Mouse (Mus musculus): ENCODE results near the gene Rap1gap2. TPM values are rescaled to one million over a fixed set of nuclear protein-coding genes. Genes with fewer than 3 reads are reported as not detected.

The Rap1gap2 gene
- polyA plus RNA-seq, 1 experiment from 2014 or later, result 3.8 TPM

GRCm38 (mm10) chr11:74520201-74520600, 90.5 kb downstream of the Rap1gap2 start:
- no peak for ATAC-seq (replicated peaks; ENCODE audit: insufficient number of reproducible peaks, insufficient read depth, low FRiP score, low read depth)
- no peak overlapping the region for H3K27ac ChIP-seq

GRCm38 (mm10) chr11:74516112-74516511, 94.6 kb downstream of the Rap1gap2 start:
- ATAC-seq (replicated peaks; ENCODE audit: insufficient number of reproducible peaks, insufficient read depth, low FRiP score, low read depth), result no peak
- no peak overlapping the region for H3K9ac ChIP-seq
- no peaks in the 10 kb centered on the region for H3K9me3 ChIP-seq (replicated peaks)
- 81% methylated on average over 5 of the region's 5 CpGs for WGBS
- no peak overlapping the region for H3K27ac ChIP-seq
- H3K4me1 ChIP-seq (replicated peaks), result peaks cover 21% of the 10 kb centered on the region
- H3K4me2 ChIP-seq, result no peak overlapping the region
- H3K27me3 ChIP-seq, result 0 out of 2 replicates have a peak, but pooled peaks cover 5% of the 10 kb centered on the region
- no peaks in the 10 kb centered on the region for H3K36me3 ChIP-seq
- no peak overlapping the region for H3K4me3 ChIP-seq

More at GRCm38 (mm10) chr11:74520201-74520600, 90.5 kb downstream of the Rap1gap2 start:
- Histone ChIP-seq H3K36me3 (no peaks in the 10 kb centered on the region), H3K9me3 (replicated peaks) (no peaks in the 10 kb centered on the region), H3K9ac (no peak overlapping the region), H3K4me2 (no peak overlapping the region), H3K4me3 (no peak overlapping the region), H3K27me3 (peaks cover 17% of the 10 kb centered on the region), H3K4me1 (replicated peaks) (peaks cover 30% of the 10 kb centered on the region)
- WGBS, result 72% methylated on average over 3 of the region's 3 CpGs

- H3K4me3 ChIP-seq, result no peak overlapping the region
- peaks cover 21% of the 10 kb centered on the region for H3K4me1 ChIP-seq (replicated peaks)
- WGBS, result 18% methylated on average over 3 of the region's 3 CpGs
- H3K27ac ChIP-seq, result peak overlapping the region; percentile 55
- H3K36me3 ChIP-seq, result no peaks in the 10 kb centered on the region
- H3K4me2 ChIP-seq, result peak overlapping the region; percentile 20; the same call in 1 of the 2 replicates
- ATAC-seq (replicated peaks; ENCODE audit: insufficient number of reproducible peaks, insufficient read depth, low FRiP score, low read depth), result no peak; the same call in 1 of the 2 replicates
- H3K9ac ChIP-seq, result no peak overlapping the region
- no peaks in the 10 kb centered on the region for H3K9me3 ChIP-seq (replicated peaks)
- no peaks in the 10 kb centered on the region for H3K27me3 ChIP-seq
Observed at GRCm38 (mm10) chr11:74515046-74515445, 95.7 kb downstream of the Rap1gap2 start.

- H3K4me3 ChIP-seq, result no peak overlapping the region
- H3K9me3 ChIP-seq (replicated peaks), result no peaks in the 10 kb centered on the region
- ATAC-seq (replicated peaks; ENCODE audit: insufficient number of reproducible peaks, insufficient read depth, low FRiP score, low read depth), result no peak
- H3K9ac ChIP-seq, result no peak overlapping the region
- peaks cover 20% of the 10 kb centered on the region for H3K4me1 ChIP-seq (replicated peaks)
- 85% methylated on average over 10 of the region's 10 CpGs for WGBS
- no peak overlapping the region for H3K27ac ChIP-seq
- no peaks in the 10 kb centered on the region for H3K36me3 ChIP-seq
- no peak overlapping the region for H3K4me2 ChIP-seq
- no peaks in the 10 kb centered on the region for H3K27me3 ChIP-seq
Observed at GRCm38 (mm10) chr11:74512595-74512994, 98.1 kb downstream of the Rap1gap2 start.

- Histone ChIP-seq H3K9ac (no peak overlapping the region), H3K4me3 (no peak overlapping the region), H3K4me2 (no peak overlapping the region), H3K9me3 (replicated peaks) (no peaks in the 10 kb centered on the region), H3K4me1 (replicated peaks) (no peaks in the 10 kb centered on the region), H3K27me3 (no peaks in the 10 kb centered on the region), H3K36me3 (no peaks in the 10 kb centered on the region), H3K27ac (no peak overlapping the region)
- 79% methylated on average over 6 of the region's 6 CpGs for WGBS
- no peak for ATAC-seq (replicated peaks; ENCODE audit: insufficient number of reproducible peaks, insufficient read depth, low FRiP score, low read depth)
Observed at GRCm38 (mm10) chr11:74506275-74506674, 104.4 kb downstream of the Rap1gap2 start.

GRCm38 (mm10) chr11:74502485-74502884, 108.2 kb downstream of the Rap1gap2 start:
- no peak overlapping the region for H3K4me2 ChIP-seq
- H3K27me3 ChIP-seq, result no peaks in the 10 kb centered on the region
- H3K4me1 ChIP-seq (replicated peaks), result peaks cover 15% of the 10 kb centered on the region
- H3K36me3 ChIP-seq, result no peaks in the 10 kb centered on the region
- no peak overlapping the region for H3K9ac ChIP-seq
- no peak for ATAC-seq (replicated peaks; ENCODE audit: insufficient number of reproducible peaks, insufficient read depth, low FRiP score, low read depth)
- no peaks in the 10 kb centered on the region for H3K9me3 ChIP-seq (replicated peaks)
- WGBS, result 85% methylated on average over 8 of the region's 8 CpGs
- H3K4me3 ChIP-seq, result no peak overlapping the region
- no peak overlapping the region for H3K27ac ChIP-seq

GRCm38 (mm10) chr11:74501989-74502388, 108.7 kb downstream of the Rap1gap2 start:
- no peak overlapping the region for H3K4me2 ChIP-seq
- H3K27me3 ChIP-seq, result no peaks in the 10 kb centered on the region
- peaks cover 15% of the 10 kb centered on the region for H3K4me1 ChIP-seq (replicated peaks)
- no peak for ATAC-seq (replicated peaks; ENCODE audit: insufficient number of reproducible peaks, insufficient read depth, low FRiP score, low read depth)
- H3K36me3 ChIP-seq, result no peaks in the 10 kb centered on the region
- H3K27ac ChIP-seq, result no peak overlapping the region
- no peak overlapping the region for H3K4me3 ChIP-seq
- H3K9ac ChIP-seq, result no peak overlapping the region
- H3K9me3 ChIP-seq (replicated peaks), result no peaks in the 10 kb centered on the region

GRCm38 (mm10) chr11:74501061-74501460, 109.7 kb downstream of the Rap1gap2 start:
- 53% methylated on average over 3 of the region's 3 CpGs for WGBS
- Histone ChIP-seq H3K4me2 (no peak overlapping the region), H3K9ac (no peak overlapping the region), H3K27me3 (no peaks in the 10 kb centered on the region), H3K4me1 (replicated peaks) (peaks cover 15% of the 10 kb centered on the region), H3K9me3 (replicated peaks) (no peaks in the 10 kb centered on the region), H3K36me3 (no peaks in the 10 kb centered on the region), H3K27ac (no peak overlapping the region), H3K4me3 (no peak overlapping the region)
- ATAC-seq (replicated peaks; ENCODE audit: insufficient number of reproducible peaks, insufficient read depth, low FRiP score, low read depth), result no peak

GRCm38 (mm10) chr11:74499521-74500099, 111.1 kb downstream of the Rap1gap2 start:
- WGBS, result 43% methylated on average over 8 of the region's 8 CpGs
- H3K27me3 ChIP-seq, result no peaks in the 10 kb centered on the region
- no peaks in the 10 kb centered on the region for H3K36me3 ChIP-seq
- H3K4me3 ChIP-seq, result no peak overlapping the region
- no peak overlapping the region for H3K4me2 ChIP-seq
- 0 out of 2 replicates have a peak overlapping the region, but pooled peaks have one; percentile 3 for H3K27ac ChIP-seq
- H3K4me1 ChIP-seq (replicated peaks), result peaks cover 15% of the 10 kb centered on the region
- no peak overlapping the region for H3K9ac ChIP-seq
- peak; percentile 39; the same call in 1 of the 2 replicates for ATAC-seq (replicated peaks; ENCODE audit: insufficient number of reproducible peaks, insufficient read depth, low FRiP score, low read depth)
- H3K9me3 ChIP-seq (replicated peaks), result no peaks in the 10 kb centered on the region

GRCm38 (mm10) chr11:74499058-74499457, 111.7 kb downstream of the Rap1gap2 start:
- 0 out of 2 replicates have a peak overlapping the region, but pooled peaks have one; percentile 3 for H3K27ac ChIP-seq
- 42% methylated on average over 3 of the region's 3 CpGs for WGBS
- H3K4me2 ChIP-seq, result no peak overlapping the region
- H3K9ac ChIP-seq, result no peak overlapping the region
- H3K4me1 ChIP-seq (replicated peaks), result peaks cover 18% of the 10 kb centered on the region
- H3K27me3 ChIP-seq, result no peaks in the 10 kb centered on the region
- no peaks in the 10 kb centered on the region for H3K36me3 ChIP-seq
- H3K9me3 ChIP-seq (replicated peaks), result no peaks in the 10 kb centered on the region
- ATAC-seq (replicated peaks; ENCODE audit: insufficient number of reproducible peaks, insufficient read depth, low FRiP score, low read depth), result no peak
- H3K4me3 ChIP-seq, result no peak overlapping the region

GRCm38 (mm10) chr11:74496581-74496980, 114.1 kb downstream of the Rap1gap2 start:
- H3K27me3 ChIP-seq, result no peaks in the 10 kb centered on the region
- no peaks in the 10 kb centered on the region for H3K36me3 ChIP-seq
- H3K4me1 ChIP-seq (replicated peaks), result peaks cover 30% of the 10 kb centered on the region
- no peak overlapping the region for H3K4me3 ChIP-seq
- 90% methylated on average over 3 of the region's 3 CpGs for WGBS
- no peak for ATAC-seq (replicated peaks; ENCODE audit: insufficient number of reproducible peaks, insufficient read depth, low FRiP score, low read depth)
- no peak overlapping the region for H3K9ac ChIP-seq
- no peak overlapping the region for H3K4me2 ChIP-seq
- H3K9me3 ChIP-seq (replicated peaks), result no peaks in the 10 kb centered on the region
- no peak overlapping the region for H3K27ac ChIP-seq

GRCm38 (mm10) chr11:74493936-74494335, 116.8 kb downstream of the Rap1gap2 start:
- no peak overlapping the region for H3K27ac ChIP-seq
- no peaks in the 10 kb centered on the region for H3K36me3 ChIP-seq
- peak; percentile 38; the same call in 1 of the 2 replicates for ATAC-seq (replicated peaks; ENCODE audit: insufficient number of reproducible peaks, insufficient read depth, low FRiP score, low read depth)
- peaks cover 18% of the 10 kb centered on the region for H3K4me1 ChIP-seq (replicated peaks)
- WGBS, result 48% methylated on average over 8 of the region's 8 CpGs
- H3K9ac ChIP-seq, result no peak overlapping the region
- H3K4me2 ChIP-seq, result peak overlapping the region; percentile 37
- H3K4me3 ChIP-seq, result no peak overlapping the region
- no peaks in the 10 kb centered on the region for H3K9me3 ChIP-seq (replicated peaks)
- H3K27me3 ChIP-seq, result no peaks in the 10 kb centered on the region
